Mouse (Mus musculus) kidney, postnatal 0 days (tissue): ENCODE measurements around the gene Gm49361. TPM values are rescaled to one million over a fixed set of nuclear protein-coding genes. Genes with fewer than 3 reads are reported as not detected.
A peak's percentile ranks its signal among the peaks of the same experiment; 100 is the strongest.

ENCODE experiments used
- ATAC-seq: fragments of 200-750 bp; cut with Nextera tagmentation; replicated peaks from 2 replicates; pipeline ENCODE4 v1.8.0; 2017; ENCODE audit warnings: low read depth, moderate number of reproducible peaks, moderate TSS enrichment, moderate library complexity; ENCODE audit not compliant: low FRiP score
- DNase-seq: peaks from one replicate; pipeline ENCODE4 v3.0.0-alpha.2; 2016; ENCODE audit warnings: low spot score
- H3K27ac ChIP-seq: fragments of 300-500 bp; sonication (generic); 2 replicates; pipeline ENCODE4 v1.5.1; 2014; ENCODE audit warnings: mild to moderate bottlenecking
- H3K27me3 ChIP-seq: fragments of 300-500 bp; sonication (generic); 2 replicates; pipeline ENCODE4 v1.6.1; 2014; ENCODE audit warnings: low read length, mixed read lengths; ENCODE audit not compliant: insufficient read depth
- H3K36me3 ChIP-seq: fragments of 300-500 bp; sonication (generic); 2 replicates; pipeline ENCODE4 v1.6.1; 2014; ENCODE audit warnings: low read length, mixed read lengths; ENCODE audit not compliant: insufficient read depth
- H3K4me1 ChIP-seq: fragments of 300-500 bp; sonication (generic); replicated peaks from 2 replicates; pipeline ENCODE4 v1.6.1; 2014; ENCODE audit warnings: antibody characterized with exemption, low read length, mixed read lengths; ENCODE audit not compliant: insufficient read depth
- H3K4me2 ChIP-seq: fragments of 300-500 bp; sonication (generic); 2 replicates; pipeline ENCODE4 v1.6.1; 2014; ENCODE audit warnings: mild to moderate bottlenecking, low read length, moderate library complexity, mixed read lengths
- H3K4me3 ChIP-seq: fragments of 300-500 bp; sonication (generic); replicated peaks from 2 replicates; pipeline ENCODE4 v1.5.1; 2014; ENCODE audit warnings: low read depth, low read length
- H3K9ac ChIP-seq: fragments of 300-500 bp; sonication (generic); 2 replicates; pipeline ENCODE4 v1.6.1; 2014; ENCODE audit warnings: low read depth, low read length
- H3K9me3 ChIP-seq: fragments of 300-500 bp; sonication (generic); replicated peaks from 2 replicates; pipeline ENCODE4 v1.6.1; 2016; ENCODE audit warnings: low read length, inconsistent platforms, mixed read lengths
- CTCF ChIP-seq: IDR thresholded peaks from 2 replicates; pipeline ENCODE4 v1.5.1; 2016; ENCODE audit warnings: antibody characterized with exemption, low read depth, mild to moderate bottlenecking, moderate library complexity
- WGBS: fragments of 180-500 bp; shearing (Covaris S2); extraction: QIAGEN DNeasy Blood & Tissue Kit; methylation state at CpG from one replicate; pipeline ENCODE4 v1.1.7; 2014; 5-methylcytosine and 5-hydroxymethylcytosine counted together
- polyA plus RNA-seq: library from polyadenylated mRNA; unstranded; fragments of >200 nt; fragmentation: Nextera tagmentation; extraction: Ambion mirVana; gene quantifications from 2 replicates; pipeline ENCODE4 v1.2.1, GENCODE M21; 2015

The Gm49361 gene
- polyA plus RNA-seq, 1 experiment from 2014 or later = not detected

DNA sequence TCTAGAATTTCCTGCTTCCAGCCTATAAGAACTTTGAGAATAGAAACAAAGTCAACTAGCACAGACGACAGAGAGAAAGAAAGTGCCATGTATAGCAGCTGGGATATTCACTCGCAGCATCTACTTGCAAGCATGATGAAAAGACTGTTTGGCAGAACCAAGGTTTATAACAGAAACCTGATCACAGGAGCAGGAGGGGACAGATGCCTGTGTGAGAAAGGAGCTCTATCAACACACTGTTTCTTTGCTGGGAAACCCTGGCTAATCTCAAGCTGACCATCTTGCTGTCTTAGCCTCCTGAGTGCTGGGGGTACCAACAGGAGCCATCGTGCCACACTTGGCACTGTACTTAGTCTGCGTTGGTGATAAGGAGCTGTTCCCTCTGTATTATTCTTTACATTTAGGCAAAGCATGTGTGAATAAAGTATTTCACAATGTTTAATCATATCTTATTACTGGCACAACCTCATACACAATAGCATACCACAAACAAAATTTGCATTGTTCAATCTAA, 136.0 kb downstream of the Gm49361 start:
- no peak overlapping the region for H3K4me2 ChIP-seq
- no peak overlapping the region for H3K27ac ChIP-seq
- H3K9ac ChIP-seq = no peak overlapping the region
- ATAC-seq (no peak), DNase-seq (no peak)
- H3K4me3 ChIP-seq = no peak overlapping the region
- no peaks in the 10 kb centered on the region for H3K36me3 ChIP-seq
- H3K27me3 ChIP-seq = no peaks in the 10 kb centered on the region
- H3K9me3 ChIP-seq = no peaks in the 10 kb centered on the region
- peaks cover 4% of the 10 kb centered on the region; the same call in 1 of the 2 replicates for H3K4me1 ChIP-seq
- TF ChIP-seq CTCF = no peak
- 74% methylated on average over 4 of the region's 4 CpGs for WGBS

DNA sequence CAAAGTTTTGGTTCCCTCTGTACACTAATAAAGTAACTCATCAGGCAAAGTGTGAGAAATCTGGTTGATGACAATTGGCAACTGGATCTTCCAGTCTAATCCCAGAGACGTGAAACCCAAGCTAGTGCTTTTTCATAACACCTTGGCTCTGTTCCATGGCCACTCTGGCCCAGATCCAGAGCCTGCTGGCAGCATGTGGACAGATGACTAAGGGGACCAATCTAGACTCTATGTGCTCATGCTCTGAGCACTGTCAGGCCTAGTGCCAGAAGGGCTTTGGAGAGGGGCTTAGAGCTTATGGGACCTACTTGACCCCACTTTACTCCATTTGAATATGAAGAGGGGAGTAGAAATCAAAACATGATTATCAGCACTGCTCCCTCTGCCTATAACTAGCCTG, 138.4 kb downstream of the Gm49361 start:
- H3K9ac ChIP-seq = no peak overlapping the region
- peaks cover 12% of the 10 kb centered on the region; the same call in 1 of the 2 replicates for H3K36me3 ChIP-seq
- no peaks in the 10 kb centered on the region for H3K9me3 ChIP-seq
- H3K4me1 ChIP-seq = peaks cover 4% of the 10 kb centered on the region; the same call in 1 of the 2 replicates
- H3K4me2 ChIP-seq = no peak overlapping the region
- H3K27me3 ChIP-seq = no peaks in the 10 kb centered on the region
- 18% methylated on average over 1 of the region's 1 CpGs for WGBS
- TF ChIP-seq CTCF = no peak
- no peak overlapping the region for H3K27ac ChIP-seq
- DNase-seq = peak; percentile 56
- ATAC-seq = no peak
- H3K4me3 ChIP-seq = no peak overlapping the region

DNA sequence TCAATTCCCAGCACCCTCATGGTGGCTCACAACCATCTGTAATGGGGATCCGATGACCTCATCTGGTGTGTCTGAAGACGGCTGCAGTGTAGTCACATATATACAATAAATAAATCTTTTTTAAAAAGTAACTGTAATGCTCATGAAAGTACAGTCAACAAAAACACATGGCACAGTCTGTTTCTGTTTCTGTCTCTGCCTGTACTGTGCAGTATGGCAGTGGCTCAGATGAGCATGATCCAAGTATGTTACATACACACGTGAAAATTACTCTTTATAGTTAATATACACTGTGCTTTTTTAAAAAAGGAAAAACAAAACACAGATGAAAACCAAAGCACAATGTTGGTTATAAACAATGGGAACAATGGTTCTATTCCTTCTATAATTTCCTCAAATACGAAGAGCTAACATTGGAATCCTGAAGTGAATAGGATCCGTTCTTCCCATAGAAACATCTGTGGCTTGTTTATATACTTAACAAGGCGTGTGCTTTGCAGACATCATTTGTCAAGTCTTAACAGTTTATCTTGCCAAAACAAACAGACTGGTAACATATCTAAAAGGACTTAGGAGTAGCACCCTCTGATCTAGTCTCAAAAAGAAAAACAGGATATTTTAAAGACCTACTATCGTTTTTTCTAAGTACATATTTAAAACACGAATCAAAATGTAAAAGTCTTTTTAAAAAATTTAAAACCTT, 139.1 kb downstream of the Gm49361 start:
- Histone ChIP-seq H3K4me2 (no peak overlapping the region), H3K27me3 (no peaks in the 10 kb centered on the region), H3K9me3 (no peaks in the 10 kb centered on the region), H3K4me3 (no peak overlapping the region), H3K9ac (no peak overlapping the region), H3K36me3 (peaks cover 19% of the 10 kb centered on the region; the same call in 1 of the 2 replicates), H3K27ac (no peak overlapping the region), H3K4me1 (peaks cover 4% of the 10 kb centered on the region; the same call in 1 of the 2 replicates)
- ATAC-seq (no peak), DNase-seq (peak; percentile 55)
- TF ChIP-seq CTCF = no peak
- WGBS = 47% methylated on average over 8 of the region's 8 CpGs

DNA sequence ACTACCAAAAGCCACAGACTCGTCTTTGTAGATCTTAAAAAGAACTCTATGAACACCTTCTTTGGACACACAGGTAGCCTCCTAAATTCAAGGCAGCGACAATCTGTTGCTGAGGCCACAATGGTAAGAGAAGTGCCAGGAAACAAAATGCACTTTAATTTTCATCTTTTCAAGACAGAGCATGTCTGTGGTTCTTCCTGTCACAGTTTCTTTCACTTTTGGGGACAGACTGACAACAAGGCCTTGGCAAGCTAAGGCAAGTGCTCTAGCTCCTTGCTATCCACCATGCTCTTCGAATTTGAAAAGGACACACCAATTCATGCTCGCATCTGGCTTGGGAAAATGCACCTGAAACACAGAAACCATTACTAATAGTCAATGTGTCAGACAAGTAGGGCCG, 152.6 kb downstream of the Gm49361 start:
- Histone ChIP-seq H3K4me2 (no peak overlapping the region), H3K9ac (no peak overlapping the region), H3K36me3 (peaks cover 37% of the 10 kb centered on the region), H3K27ac (no peak overlapping the region), H3K4me1 (no peaks in the 10 kb centered on the region), H3K4me3 (no peak overlapping the region), H3K9me3 (no peaks in the 10 kb centered on the region), H3K27me3 (no peaks in the 10 kb centered on the region)
- no peak for TF ChIP-seq CTCF
- DNase-seq = no peak
- ATAC-seq = no peak
- WGBS = 92% methylated on average over 5 of the region's 5 CpGs

Other genes starting within 250 kb of the Gm49361 start
- 2.3 and 3.6 TPM in 2 replicates for gene Il17d, start 221.3 kb downstream of the Gm49361 start, polyA plus RNA-seq
- 80.6 and 84.4 TPM in 2 replicates for gene Eef1akmt1, start 174.5 kb downstream of the Gm49361 start, polyA plus RNA-seq
- gene Xpo4, start 80.7 kb downstream of the Gm49361 start, polyA plus RNA-seq = 11.0 TPM in 2 replicates
- 22.0 and 24.2 TPM in 2 replicates for gene Lats2, start 12.3 kb upstream of the Gm49361 start, polyA plus RNA-seq
- gene Sap18, start 52.1 kb upstream of the Gm49361 start, polyA plus RNA-seq = 17.3 and 17.9 TPM in 2 replicates
- gene Ska3, start 80.1 kb upstream of the Gm49361 start, polyA plus RNA-seq = 12.9 and 16.2 TPM in 2 replicates
- gene Mrpl57, start 80.1 kb upstream of the Gm49361 start, polyA plus RNA-seq = 224 and 230 TPM in 2 replicates
- gene Zdhhc20, start 144.2 kb upstream of the Gm49361 start, polyA plus RNA-seq = 46.1 and 53.2 TPM in 2 replicates